Mouse (Mus musculus): ENCODE results near the gene Scn10a.
A peak's percentile ranks its signal among the peaks of the same experiment; 100 is the strongest.

Scn10a gene

GRCm38 (mm10) chr9:119633475-119633874 lies 85.6 kb downstream of the Scn10a start:
- DNase-seq: no peak

- DNase-seq: no peak
Measured at GRCm38 (mm10) chr9:119632801-119633200, 86.3 kb downstream of the Scn10a start.

- DNase-seq: peak; percentile 9
Measured at GRCm38 (mm10) chr9:119631899-119632533, 87.1 kb downstream of the Scn10a start.

GRCm38 (mm10) chr9:119631393-119631898 lies 87.7 kb downstream of the Scn10a start:
- no peak for DNase-seq

GRCm38 (mm10) chr9:119628690-119629268 lies 90.3 kb downstream of the Scn10a start:
- DNase-seq: no peak

- DNase-seq: no peak
Measured at GRCm38 (mm10) chr9:119627227-119627626, 91.9 kb downstream of the Scn10a start.

- no peak for DNase-seq
Measured at GRCm38 (mm10) chr9:119624151-119624550, 95.0 kb downstream of the Scn10a start.

- no peak for DNase-seq
Measured at GRCm38 (mm10) chr9:119614798-119615197, 104.3 kb downstream of the Scn10a start.

- no peak for DNase-seq
Measured at GRCm38 (mm10) chr9:119610563-119611166, 108.5 kb downstream of the Scn10a start.

GRCm38 (mm10) chr9:119606906-119607305 lies 112.2 kb downstream of the Scn10a start:
- DNase-seq: no peak

GRCm38 (mm10) chr9:119604607-119605006 lies 114.5 kb downstream of the Scn10a start:
- DNase-seq: no peak

GRCm38 (mm10) chr9:119598501-119598900 lies 120.6 kb downstream of the Scn10a start:
- DNase-seq: no peak

GRCm38 (mm10) chr9:119597332-119597731 lies 121.8 kb downstream of the Scn10a start:
- DNase-seq: no peak

- no peak for DNase-seq
Measured at GRCm38 (mm10) chr9:119589592-119589991, 129.5 kb downstream of the Scn10a start.

GRCm38 (mm10) chr9:119588763-119589449 lies 130.2 kb downstream of the Scn10a start:
- no peak for DNase-seq

- DNase-seq: peak; percentile 33
Measured at GRCm38 (mm10) chr9:119580668-119581067, 138.5 kb downstream of the Scn10a start.

GRCm38 (mm10) chr9:119580187-119580586 lies 138.9 kb downstream of the Scn10a start:
- DNase-seq: no peak

GRCm38 (mm10) chr9:119578636-119579438 lies 140.3 kb downstream of the Scn10a start, which contains the start of gene Scn5a:
Scn5a (minus strand) TSS chr9:119579016.
- no peak for DNase-seq

GRCm38 (mm10) chr9:119578311-119578635 lies 140.8 kb downstream of the Scn10a start:
- no peak for DNase-seq

- no peak for DNase-seq
Measured at GRCm38 (mm10) chr9:119576977-119577376, 142.1 kb downstream of the Scn10a start.

- no peak for DNase-seq
Measured at GRCm38 (mm10) chr9:119575732-119576131, 143.4 kb downstream of the Scn10a start.

GRCm38 (mm10) chr9:119574366-119574765 lies 144.8 kb downstream of the Scn10a start:
- no peak for DNase-seq

- DNase-seq: no peak
Measured at GRCm38 (mm10) chr9:119573009-119573408, 146.1 kb downstream of the Scn10a start.

Measured in cerebellum, adult 11 months (tissue).